Mouse (Mus musculus) cerebellum, adult 2 months (tissue): ENCODE results near the gene Ybx2.

Experiments used
- CTCF ChIP-seq: fragments of 200-500 bp; IDR thresholded peaks from 2 replicates; pipeline ENCODE4 v1.5.1; 2011; ENCODE audit warnings: low read depth, mild to moderate bottlenecking, control low read depth, low read length, moderate library complexity, borderline replicate concordance; ENCODE audit not compliant: insufficient read depth
- POLR2A ChIP-seq: fragments of 200-500 bp; IDR thresholded peaks from 2 replicates; pipeline ENCODE4 v1.6.1; 2011; ENCODE audit warnings: low read length, control low read depth, borderline replicate concordance; ENCODE audit not compliant: insufficient read depth

DNA sequence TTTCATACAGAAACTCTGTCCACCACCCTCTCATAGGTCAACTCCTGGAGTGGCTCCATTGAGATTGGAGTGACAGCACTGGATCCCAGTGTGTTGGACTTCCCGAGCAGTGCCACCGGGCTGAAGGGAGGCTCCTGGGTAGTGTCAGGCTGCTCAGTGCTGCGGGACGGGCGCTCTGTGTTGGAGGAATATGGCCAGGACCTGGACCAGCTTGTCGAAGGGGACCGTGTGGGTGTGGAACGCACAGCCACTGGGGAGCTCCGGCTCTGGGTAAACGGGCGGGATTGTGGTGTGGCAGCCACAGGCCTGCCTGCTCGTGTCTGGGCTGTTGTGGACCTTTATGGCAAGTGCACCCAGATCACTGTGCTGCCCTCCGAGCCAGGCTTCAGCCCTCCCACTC, 32.6 kb upstream of the Ybx2 start:
- no peak for TF ChIP-seq POLR2A
- TF ChIP-seq CTCF = no peak
